Mouse (Mus musculus) megakaryocyte, embryonic 14.5 days (primary cell): Measurements from ENCODE around the gene Cep295.

Experiments
- FLI1 ChIP-seq: IDR thresholded peaks from 2 replicates; pipeline ENCODE4 v1.6.1; 2012; ENCODE audit warnings: low read length, inconsistent platforms, mixed read lengths
- GATA1 ChIP-seq: IDR thresholded peaks from 3 replicates; pipeline ENCODE4 v1.6.1; 2012; ENCODE audit warnings: mixed read lengths, low read length, inconsistent platforms, borderline replicate concordance

DNA sequence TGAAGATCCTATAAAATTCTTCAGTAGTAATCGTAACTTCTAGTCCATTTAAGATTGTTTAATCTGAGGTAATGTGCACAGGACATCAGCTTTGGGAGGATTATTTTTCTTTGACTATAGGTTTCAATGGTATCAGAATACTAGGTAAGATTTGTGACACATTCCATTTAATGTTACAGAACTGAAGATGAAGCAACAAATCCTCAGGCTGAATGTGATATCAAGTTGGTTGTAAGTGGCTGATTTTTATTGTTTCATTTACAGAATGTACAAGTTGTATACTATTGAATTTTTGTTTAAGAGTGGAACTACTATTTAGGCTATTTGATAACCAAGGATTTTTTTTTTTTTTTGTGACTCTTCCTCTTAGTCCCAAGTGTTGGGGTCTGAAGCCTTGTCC, 47.4 kb downstream of the Cep295 start:
- TF ChIP-seq GATA1: no peak
- TF ChIP-seq FLI1: no peak
